Mouse (Mus musculus) ES-Bruce4 (cell line): ENCODE results near the gene Camta1.

Experiments
- CTCF ChIP-seq: IDR thresholded peaks from one replicate; pipeline ENCODE4 v1.8.1; 2011; ENCODE audit warnings: low read depth, low read length
- EP300 ChIP-seq: IDR thresholded peaks from 2 replicates; pipeline ENCODE4 v1.6.1; 2011; ENCODE audit warnings: low read depth, low read length; ENCODE audit not compliant: insufficient read depth

- TF ChIP-seq CTCF, result peak; percentile 31
- no peak for TF ChIP-seq EP300
These were observed 645.0 kb downstream of the Camta1 start for GRCm38 (mm10) chr4:151216553-151217292.
